Mouse (Mus musculus) midbrain, embryonic 13.5 days (tissue): ENCODE data around the gene Gabpb2. TPM values are rescaled to one million over a fixed set of nuclear protein-coding genes. Genes with fewer than 3 reads are reported as not detected.
"Not testable (repeated sequence)": the region's sequence is repeated elsewhere in the genome, so short reads cannot be mapped to it uniquely, and the experiment has no call there.

Experiments used
- ATAC-seq: fragments of 200-750 bp; cut with Nextera tagmentation; 2 replicates; pipeline ENCODE4 v1.8.0; 2017; ENCODE audit warnings: mild to moderate bottlenecking, moderate TSS enrichment, moderate library complexity
- H3K27ac ChIP-seq: fragments of 300-500 bp; sonication (generic); 2 replicates; pipeline ENCODE4 v1.5.1; 2015; ENCODE audit warnings: inconsistent platforms, mild to moderate bottlenecking, moderate library complexity
- H3K27me3 ChIP-seq: fragments of 300-500 bp; sonication (generic); 2 replicates; pipeline ENCODE4 v1.6.1; 2015; ENCODE audit warnings: mild to moderate bottlenecking, inconsistent platforms
- H3K36me3 ChIP-seq: fragments of 300-500 bp; sonication (generic); 2 replicates; pipeline ENCODE4 v1.6.1; 2015; ENCODE audit warnings: mild to moderate bottlenecking, inconsistent platforms
- H3K4me1 ChIP-seq: fragments of 300-500 bp; sonication (generic); replicated peaks from 2 replicates; pipeline ENCODE4 v1.6.1; 2015; ENCODE audit warnings: inconsistent platforms
- H3K4me2 ChIP-seq: fragments of 300-500 bp; sonication (generic); replicated peaks from 2 replicates; pipeline ENCODE4 v1.6.1; 2015; ENCODE audit warnings: moderate library complexity, mild to moderate bottlenecking, inconsistent platforms
- H3K4me3 ChIP-seq: fragments of 300-500 bp; sonication (generic); replicated peaks from 2 replicates; pipeline ENCODE4 v1.5.1; 2015; ENCODE audit warnings: mild to moderate bottlenecking, inconsistent platforms
- H3K9ac ChIP-seq: fragments of 300-500 bp; sonication (generic); replicated peaks from 2 replicates; pipeline ENCODE4 v1.6.1; 2015; ENCODE audit warnings: mild to moderate bottlenecking, inconsistent platforms
- H3K9me3 ChIP-seq: fragments of 300-500 bp; sonication (generic); 2 replicates; pipeline ENCODE4 v1.6.1; 2016; ENCODE audit warnings: mild to moderate bottlenecking, inconsistent platforms
- WGBS: fragments of 180-500 bp; shearing (Covaris S2); methylation state at CpG from one replicate; pipeline ENCODE4 v1.1.7; 2015; 5-methylcytosine and 5-hydroxymethylcytosine counted together
- microRNA-seq: library from miRNA; unstranded; fragments of <30 nt; microRNA quantifications from one replicate; pipeline ENCODE4, GENCODE M21; 2016
- polyA plus RNA-seq: library from polyadenylated mRNA; unstranded; fragments of >200 nt; fragmentation: Nextera tagmentation; extraction: Ambion mirVana; gene quantifications from 2 replicates; pipeline ENCODE4 v1.2.1, GENCODE M21; 2015

Gene Gabpb2
- polyA plus RNA-seq, 1 experiment from 2014 or later = 5.5 TPM

- Histone ChIP-seq H3K4me2 (no peak overlapping the region), H3K36me3 (peaks cover 19% of the 10 kb centered on the region), H3K27ac (no peak overlapping the region), H3K4me3 (no peak overlapping the region), H3K9me3 (no peaks in the 10 kb centered on the region), H3K27me3 (no peaks in the 10 kb centered on the region), H3K9ac (no peak overlapping the region), H3K4me1 (peaks cover 15% of the 10 kb centered on the region)
- no peak for ATAC-seq
- 80% methylated on average over 25 of the region's 25 CpGs for WGBS
These were observed 78.0 kb downstream of the Gabpb2 start for GRCm38 (mm10) chr3:95139586-95140288.

- no peaks in the 10 kb centered on the region for H3K9me3 ChIP-seq
- WGBS = 92% methylated on average over 3 of the region's 3 CpGs
- H3K9ac ChIP-seq = no peak overlapping the region
- no peak for ATAC-seq
- no peaks in the 10 kb centered on the region for H3K27me3 ChIP-seq
- peaks cover 23% of the 10 kb centered on the region for H3K4me1 ChIP-seq
- no peak overlapping the region for H3K4me3 ChIP-seq
- H3K4me2 ChIP-seq = no peak overlapping the region
- H3K36me3 ChIP-seq = peaks cover 24% of the 10 kb centered on the region
- no peak overlapping the region for H3K27ac ChIP-seq
These were observed 81.4 kb downstream of the Gabpb2 start for GRCm38 (mm10) chr3:95136336-95136735.

GRCm38 (mm10) chr3:95135433-95136052, 82.2 kb downstream of the Gabpb2 start:
- Histone ChIP-seq H3K4me3 (peak overlapping the region; percentile 38), H3K9me3 (no peaks in the 10 kb centered on the region), H3K36me3 (peaks cover 27% of the 10 kb centered on the region), H3K4me2 (peak overlapping the region; percentile 57), H3K27me3 (no peaks in the 10 kb centered on the region), H3K9ac (no peak overlapping the region; the same call in 1 of the 2 replicates), H3K4me1 (peaks cover 23% of the 10 kb centered on the region), H3K27ac (no peak overlapping the region)
- WGBS = 87% methylated on average over 7 of the region's 7 CpGs
- no peak for ATAC-seq

GRCm38 (mm10) chr3:95135023-95135422, 82.7 kb downstream of the Gabpb2 start:
- H3K36me3 ChIP-seq = peaks cover 26% of the 10 kb centered on the region
- H3K27me3 ChIP-seq = no peaks in the 10 kb centered on the region
- 36% methylated on average over 6 of the region's 6 CpGs for WGBS
- H3K4me1 ChIP-seq = peaks cover 23% of the 10 kb centered on the region
- H3K9me3 ChIP-seq = no peaks in the 10 kb centered on the region
- H3K9ac ChIP-seq = peak overlapping the region; percentile 52; the same call in 1 of the 2 replicates
- H3K4me2 ChIP-seq = peak overlapping the region; percentile 57
- H3K4me3 ChIP-seq = peak overlapping the region; percentile 38
- no peak overlapping the region for H3K27ac ChIP-seq
- no peak for ATAC-seq

- H3K27ac ChIP-seq, H3K27me3 ChIP-seq, H3K9me3 ChIP-seq, H3K4me2 ChIP-seq, H3K9ac ChIP-seq: not testable (repeated sequence)
- no CpG with 5 or more reads among the region's 12 CpGs for WGBS
- peak overlapping the region; percentile 72; the same call in 1 of the 2 replicates for H3K4me3 ChIP-seq
- ATAC-seq = peak; percentile 72
- peaks cover 27% of the 10 kb centered on the region for H3K36me3 ChIP-seq
- peaks cover 23% of the 10 kb centered on the region for H3K4me1 ChIP-seq
These were observed 83.6 kb downstream of the Gabpb2 start for GRCm38 (mm10) chr3:95134133-95134532.

- ATAC-seq = peak; percentile 95
- no peaks in the 10 kb centered on the region for H3K9me3 ChIP-seq
- H3K4me3 ChIP-seq = peak within 1 kb of the TSS; percentile 72
- under 1% methylated on average over 20 of the region's 20 CpGs for WGBS
- peak within 1 kb of the TSS; percentile 74 for H3K27ac ChIP-seq
- H3K27me3 ChIP-seq = no peaks in the 10 kb centered on the region
- peak within 1 kb of the TSS; percentile 90 for H3K4me2 ChIP-seq
- peaks cover 32% of the 10 kb centered on the region for H3K36me3 ChIP-seq
- peak within 1 kb of the TSS; percentile 83 for H3K9ac ChIP-seq
- peaks cover 23% of the 10 kb centered on the region for H3K4me1 ChIP-seq
These were observed 84.0 kb downstream of the Gabpb2 start, which contains the start of the genes Scnm1 and Lysmd1 for GRCm38 (mm10) chr3:95133680-95134101. Gene Scnm1, minus strand, starts transcription at chr3:95134011. Gene Lysmd1, plus strand, starts transcription at chr3:95134088.

- Histone ChIP-seq H3K9me3 (no peaks in the 10 kb centered on the region), H3K36me3 (peaks cover 35% of the 10 kb centered on the region), H3K4me3 (peak overlapping the region; percentile 72), H3K27me3 (no peaks in the 10 kb centered on the region), H3K4me2 (peak overlapping the region; percentile 90), H3K27ac (peak overlapping the region; percentile 74), H3K4me1 (peaks cover 23% of the 10 kb centered on the region), H3K9ac (peak overlapping the region; percentile 83)
- ATAC-seq = peak; percentile 34; the same call in 1 of the 2 replicates
- WGBS = 60% methylated on average over 11 of the region's 11 CpGs
These were observed 84.5 kb downstream of the Gabpb2 start for GRCm38 (mm10) chr3:95133176-95133575.

GRCm38 (mm10) chr3:95132389-95132788, 85.3 kb downstream of the Gabpb2 start:
- not testable (repeated sequence) for ATAC-seq, H3K27me3 ChIP-seq, H3K27ac ChIP-seq, H3K9me3 ChIP-seq, H3K9ac ChIP-seq, H3K4me2 ChIP-seq, H3K4me3 ChIP-seq
- peaks cover 31% of the 10 kb centered on the region for H3K36me3 ChIP-seq
- peaks cover 23% of the 10 kb centered on the region for H3K4me1 ChIP-seq
- 88% methylated on average over 2 of the region's 2 CpGs for WGBS

Small RNA genes within 50 kb of the gene (microRNA-seq; reads per million reads assigned to microRNA genes)
- gene Mir8099-1 = not detected

Other genes with a start within 250 kb of the Gabpb2 start
- gene Pi4kb, start 243.2 kb downstream of the Gabpb2 start, polyA plus RNA-seq = 24.7 and 25.3 TPM in 2 replicates
- 26.2 and 28.1 TPM in 2 replicates for gene Zfp687, start 202.5 kb downstream of the Gabpb2 start, polyA plus RNA-seq
- 293 and 295 TPM in 2 replicates for gene Psmd4, start 175.3 kb downstream of the Gabpb2 start, polyA plus RNA-seq
- 19.9 and 20.5 TPM in 2 replicates for gene Pip5k1a, start 111.0 kb downstream of the Gabpb2 start, polyA plus RNA-seq
- gene Vps72, start 106.9 kb downstream of the Gabpb2 start, polyA plus RNA-seq = 256 and 262 TPM in 2 replicates
- 1.0 and 1.8 TPM in 2 replicates for gene Tmod4, start 93.4 kb downstream of the Gabpb2 start, polyA plus RNA-seq
- 99.2 and 103 TPM in 2 replicates for gene Scnm1, start 83.9 kb downstream of the Gabpb2 start, polyA plus RNA-seq
- 36.2 and 38.1 TPM in 2 replicates for gene Lysmd1, start 83.8 kb downstream of the Gabpb2 start, polyA plus RNA-seq
- 2.3 and 2.8 TPM in 2 replicates for gene Tnfaip8l2, start 75.6 kb downstream of the Gabpb2 start, polyA plus RNA-seq
- 23.4 and 37.6 TPM in 2 replicates for gene Sema6c, start 57.5 kb downstream of the Gabpb2 start, polyA plus RNA-seq
- 66.8 and 68.4 TPM in 2 replicates for gene Cdc42se1, start 10.8 kb upstream of the Gabpb2 start, polyA plus RNA-seq
- gene Mllt11, start 14.3 kb upstream of the Gabpb2 start, polyA plus RNA-seq = 253 and 276 TPM in 2 replicates
- 0.23 and 0.26 TPM in 2 replicates for gene Gm128, start 23.7 kb upstream of the Gabpb2 start, polyA plus RNA-seq
- 0.17 TPM in 1 of 2 replicates, not detected in the other for gene Bnipl, start 33.3 kb upstream of the Gabpb2 start, polyA plus RNA-seq
- gene Mindy1, start 63.4 kb upstream of the Gabpb2 start, polyA plus RNA-seq = 47.5 and 50.5 TPM in 2 replicates
- gene Prune1, start 64.2 kb upstream of the Gabpb2 start, polyA plus RNA-seq = 46.4 and 50.1 TPM in 2 replicates
- gene Anxa9, start 89.3 kb upstream of the Gabpb2 start, polyA plus RNA-seq = 0.58 and 0.63 TPM in 2 replicates
- gene Cers2, start 96.9 kb upstream of the Gabpb2 start, polyA plus RNA-seq = 91.3 and 93.8 TPM in 2 replicates
- 45.7 and 49.9 TPM in 2 replicates for gene Setdb1, start 139.3 kb upstream of the Gabpb2 start, polyA plus RNA-seq
- gene 4930558C23Rik, start 184.9 kb upstream of the Gabpb2 start, polyA plus RNA-seq = not detected in 2 replicates
- 22.5 and 26.1 TPM in 2 replicates for gene Arnt, start 216.5 kb upstream of the Gabpb2 start, polyA plus RNA-seq